Comparison of ENCODE assay signal across 13 mouse cellular contexts in the genomic region with DNA sequence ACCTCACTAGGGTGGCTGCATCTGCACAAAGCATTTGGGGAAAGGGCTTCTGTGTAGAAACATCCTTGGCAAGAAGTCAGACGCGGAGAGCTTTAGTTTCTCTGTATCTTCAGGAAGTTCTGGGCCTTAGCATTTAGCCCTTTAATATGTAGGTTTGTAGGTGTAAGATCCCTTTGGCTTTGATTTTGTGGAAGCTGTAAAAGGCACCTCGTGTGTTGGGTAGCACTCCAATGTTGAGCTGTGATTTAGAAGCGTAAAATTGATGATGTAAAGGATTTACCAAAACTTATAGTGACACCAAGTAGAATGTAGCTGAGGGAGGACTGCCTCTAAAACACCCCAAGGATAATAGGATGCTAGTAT. TPM values are rescaled to one million over a fixed set of nuclear protein-coding genes. Genes with fewer than 3 reads are reported as not detected.
DNase-seq lines count a peak whose midpoint lies in the region; ATAC-seq and TF ChIP-seq lines count a peak whose summit lies in the region.
"Not testable (repeated sequence)": the region's sequence is repeated elsewhere in the genome, so short reads cannot be mapped to it uniquely, and the experiment has no call there.
"Had no signal": no experiment of that assay in that cellular context is flagged by ENCODE, and none has a peak within 500 bp of the region (broad histone marks: within the 10 kb centered on the region; RNA-seq: fewer than 3 reads in every experiment).

No protein-coding gene starts in this region.

- in situ Hi-C loops in ES-E14 (cut with MboI; ENCODE audit: low sequenced_read_pairs in 2 of 2, unreplicated experiment in 2 of 2) = not testable (repeated sequence)

- not testable (repeated sequence) for H3K27ac ChIP-seq in ES-E14 (ENCODE audit: insufficient read depth, low read depth, low read length, poor library complexity, severe bottlenecking); limb, embryonic 12.5 days; testis, adult 2 months (ENCODE audit: control insufficient read depth, insufficient read depth, low read depth, low read length)
- H3K27ac ChIP-seq in forebrain, embryonic 10.5 days = peak overlapping the region; percentile 80
- 0 out of 2 replicates have a peak overlapping the region, but pooled peaks have one; percentile 33 for H3K27ac ChIP-seq in heart, embryonic 12.5 days (ENCODE audit: poor library complexity, severe bottlenecking)
- H3K27ac ChIP-seq in lung, embryonic 15.5 days = peak overlapping the region; percentile 61; the same call in 1 of the 2 replicates

- 14% methylated on average over 3 of the region's 4 CpGs for WGBS in forebrain, embryonic 10.5 days
- 26% methylated on average over 4 of the region's 4 CpGs for WGBS in heart, embryonic 12.5 days
- WGBS in limb, embryonic 12.5 days = 11% methylated on average over 4 of the region's 4 CpGs
- WGBS in lung, embryonic 15.5 days = 6% methylated on average over 4 of the region's 4 CpGs

- H3K9ac ChIP-seq in ES-E14 (ENCODE audit: insufficient read depth, low read depth, low read length, poor library complexity, severe bottlenecking) = peak overlapping the region; percentile 67; the same call in 1 of the 2 replicates
- H3K9ac ChIP-seq in heart, embryonic 12.5 days = peak overlapping the region; percentile 60
- H3K9ac ChIP-seq in limb, embryonic 12.5 days (replicated peaks) = peak overlapping the region; percentile 44; the same call in 1 of the 2 replicates
- peak overlapping the region; percentile 41 for H3K9ac ChIP-seq in lung, embryonic 15.5 days

- TF ChIP-seq POLR2A in testis, adult 2 months (IDR thresholded peaks at IDR 0.05; ENCODE audit: control insufficient read depth, low read depth, low read length) = not testable (repeated sequence)

- DNase-seq in ES-E14 (ENCODE audit: low read depth, low spot score); forebrain, embryonic 10.5 days (ENCODE audit: extremely low spot score, low spot score): not testable (repeated sequence)

- not testable (repeated sequence) for H3K36me3 ChIP-seq in ES-E14 (ENCODE audit: control insufficient read depth, insufficient read depth, low read length, poor library complexity, severe bottlenecking); forebrain, embryonic 10.5 days (replicated peaks); heart, embryonic 12.5 days; limb, embryonic 12.5 days; lung, embryonic 15.5 days; testis, adult 2 months (ENCODE audit: control insufficient read depth, insufficient read depth, low read length)

- peak overlapping the region; percentile 43 to 72 for H3K4me3 ChIP-seq in ES-E14 (ENCODE audit: insufficient read depth in 1 of 2, low read depth in 1 of 2, low read length in 2 of 2, poor library complexity in 1 of 2, severe bottlenecking in 1 of 2)
- peak overlapping the region; percentile 51 for H3K4me3 ChIP-seq in forebrain, embryonic 10.5 days
- peak overlapping the region; percentile 54 for H3K4me3 ChIP-seq in heart, embryonic 12.5 days
- H3K4me3 ChIP-seq in limb, embryonic 12.5 days (replicated peaks) = peak overlapping the region; percentile 47
- peak overlapping the region; percentile 47 for H3K4me3 ChIP-seq in lung, embryonic 15.5 days
- H3K4me3 ChIP-seq in testis, adult 2 months (ENCODE audit: control insufficient read depth, low read depth, low read length) = peak overlapping the region; percentile 66

- ATAC-seq in heart, embryonic 12.5 days (ENCODE audit: insufficient number of reproducible peaks, low FRiP score) = peak; percentile 49
- peak; percentile 22 for ATAC-seq in inflammation-experienced regulatory T-cells, adult 6 months
- ATAC-seq in limb, embryonic 12.5 days (ENCODE audit: insufficient number of reproducible peaks, insufficient read depth, low FRiP score, low TSS enrichment, low read depth); lung, embryonic 15.5 days (ENCODE audit: borderline replicate concordance, extremely low read depth, low FRiP score, low TSS enrichment): not testable (repeated sequence)
- ATAC-seq in monocyte, adult 5-6 weeks (replicated peaks; ENCODE audit: insufficient number of reproducible peaks, low FRiP score, low TSS enrichment, poor library complexity, severe bottlenecking) = 0 out of 2 replicates have a peak, but pooled peaks have one; percentile 13

- TF ChIP-seq CTCF in testis, adult 2 months (IDR thresholded peaks at IDR 0.05; ENCODE audit: control insufficient read depth, insufficient read depth, insufficient replicate concordance, low read depth, low read length) = not testable (repeated sequence)

- not testable (repeated sequence) for H3K9me3 ChIP-seq in ES-E14 (ENCODE audit: control insufficient read depth, insufficient read depth, low read depth, low read length); forebrain, embryonic 10.5 days; heart, embryonic 12.5 days (replicated peaks); limb, embryonic 12.5 days; lung, embryonic 15.5 days

- not testable (repeated sequence) for H3K4me1 ChIP-seq in ES-E14 (ENCODE audit: control insufficient read depth in 2 of 2, insufficient read depth in 2 of 2, low read length in 2 of 2, poor library complexity in 1 of 2); forebrain, embryonic 10.5 days; heart, embryonic 12.5 days (replicated peaks); limb, embryonic 12.5 days (replicated peaks); lung, embryonic 15.5 days; testis, adult 2 months (ENCODE audit: control insufficient read depth, insufficient read depth, low read length)

- H3K27me3 ChIP-seq in forebrain, embryonic 10.5 days (ENCODE audit: poor library complexity, severe bottlenecking); heart, embryonic 12.5 days (replicated peaks); limb, embryonic 12.5 days; lung, embryonic 15.5 days; testis, adult 2 months (ENCODE audit: control insufficient read depth, insufficient read depth, low read length): not testable (repeated sequence)

- peak overlapping the region; percentile 63 for H3K4me2 ChIP-seq in heart, embryonic 12.5 days
- peak overlapping the region; percentile 52 for H3K4me2 ChIP-seq in limb, embryonic 12.5 days
- H3K4me2 ChIP-seq in lung, embryonic 15.5 days = peak overlapping the region; percentile 47

RNA-seq across cellular contexts. Expression of gene Zfp937, which starts 0.5 kb away (rescaled TPM):
- 6.8 and 7.9 TPM in 2 replicates for total RNA-seq in ES-E14 (2012; rRNA removed)
- 10.2 and 10.7 TPM in 2 replicates for polyA plus RNA-seq in forebrain, embryonic 10.5 days (2016; fragmentation: Nextera tagmentation; extraction: Ambion mirVana)
- 4.0 and 4.5 TPM in 2 replicates for polyA plus RNA-seq in heart, embryonic 12.5 days (2016; fragmentation: Nextera tagmentation; extraction: Ambion mirVana)
- 10 to 100 TPM; 10.9 to 18.2 (median 17.3) TPM for polyA plus RNA-seq in inflammation-experienced regulatory T-cells, adult 6 months (2017; shearing (Covaris generic))
- 11.2 and 11.5 TPM in 2 replicates for polyA plus RNA-seq in limb, embryonic 12.5 days (2016; fragmentation: Nextera tagmentation; extraction: Ambion mirVana)
- polyA plus RNA-seq in lung, embryonic 15.5 days (2015; fragmentation: Nextera tagmentation; extraction: Ambion mirVana) = 10.2 and 10.5 TPM in 2 replicates
- 8.0 to 15.1 TPM (median 8.4 TPM) in 3 replicates for total RNA-seq in monocyte, adult 5-6 weeks (2017)
- polyA plus RNA-seq in testis, adult 2 months (2012; rRNA removed) = 0.19 and 0.25 TPM in 2 replicates

RNA-seq across cellular contexts. Expression of gene Gm14139, which starts 36.8 kb away (rescaled TPM):
- 36.4 and 39.1 TPM in 2 replicates for total RNA-seq in ES-E14 (2012; rRNA removed)
- not detected in 2 replicates for polyA plus RNA-seq in forebrain, embryonic 10.5 days (2016; fragmentation: Nextera tagmentation; extraction: Ambion mirVana)
- not detected in 2 replicates for polyA plus RNA-seq in heart, embryonic 12.5 days (2016; fragmentation: Nextera tagmentation; extraction: Ambion mirVana)
- polyA plus RNA-seq in inflammation-experienced regulatory T-cells, adult 6 months (2017; shearing (Covaris generic)) = 1 to 10 TPM in 2 of 3 experiments, under 1 TPM in 1; 0.59 to 1.5 (median 1.2) TPM
- polyA plus RNA-seq in limb, embryonic 12.5 days (2016; fragmentation: Nextera tagmentation; extraction: Ambion mirVana) = not detected in 2 replicates
- polyA plus RNA-seq in lung, embryonic 15.5 days (2015; fragmentation: Nextera tagmentation; extraction: Ambion mirVana) = not detected in 2 replicates
- 0.87 TPM in 1 of 3 replicates, not detected in the others for total RNA-seq in monocyte, adult 5-6 weeks (2017)
- 0.11 and 0.14 TPM in 2 replicates for polyA plus RNA-seq in testis, adult 2 months (2012; rRNA removed)
- total RNA-seq: gastrocnemius, postnatal 14 days; hematopoietic stem cell, adult 5-6 weeks; layer of hippocampus, adult 18-20 months; left cerebral cortex, postnatal 25 days had no signal

RNA-seq across cellular contexts. Expression of gene Gm21994, which starts 37.0 kb away (rescaled TPM):
- total RNA-seq in ES-E14 (2012; rRNA removed) = 11.2 and 14.4 TPM in 2 replicates
- 4.2 and 5.0 TPM in 2 replicates for polyA plus RNA-seq in forebrain, embryonic 10.5 days (2016; fragmentation: Nextera tagmentation; extraction: Ambion mirVana)
- polyA plus RNA-seq in heart, embryonic 12.5 days (2016; fragmentation: Nextera tagmentation; extraction: Ambion mirVana) = 3.2 and 4.3 TPM in 2 replicates
- polyA plus RNA-seq in inflammation-experienced regulatory T-cells, adult 6 months (2017; shearing (Covaris generic)) = 10 to 100 TPM in 2 of 3 experiments, 1 to 10 TPM in 1; 9.2 to 25.1 (median 16.7) TPM
- 6.7 and 7.5 TPM in 2 replicates for polyA plus RNA-seq in limb, embryonic 12.5 days (2016; fragmentation: Nextera tagmentation; extraction: Ambion mirVana)
- 5.4 and 5.9 TPM in 2 replicates for polyA plus RNA-seq in lung, embryonic 15.5 days (2015; fragmentation: Nextera tagmentation; extraction: Ambion mirVana)
- total RNA-seq in monocyte, adult 5-6 weeks (2017) = 37.0 to 57.8 TPM (median 40.0 TPM) in 3 replicates
- polyA plus RNA-seq in testis, adult 2 months (2012; rRNA removed) = 0.14 TPM in 1 of 2 replicates, not detected in the other

RNA-seq across cellular contexts. Expression of gene Gm10770, which starts 38.9 kb away (rescaled TPM):
- not detected in 2 replicates for total RNA-seq in ES-E14 (2012; rRNA removed)
- polyA plus RNA-seq in forebrain, embryonic 10.5 days (2016; fragmentation: Nextera tagmentation; extraction: Ambion mirVana) = not detected in 2 replicates
- not detected in 2 replicates for polyA plus RNA-seq in heart, embryonic 12.5 days (2016; fragmentation: Nextera tagmentation; extraction: Ambion mirVana)
- polyA plus RNA-seq in inflammation-experienced regulatory T-cells, adult 6 months (2017; shearing (Covaris generic)) = not detected
- polyA plus RNA-seq in limb, embryonic 12.5 days (2016; fragmentation: Nextera tagmentation; extraction: Ambion mirVana) = not detected in 2 replicates
- not detected in 2 replicates for polyA plus RNA-seq in lung, embryonic 15.5 days (2015; fragmentation: Nextera tagmentation; extraction: Ambion mirVana)
- not detected in 3 replicates for total RNA-seq in monocyte, adult 5-6 weeks (2017)
- polyA plus RNA-seq in testis, adult 2 months (2012; rRNA removed) = not detected in 2 replicates
- total RNA-seq: adrenal gland, postnatal 4 days; gastrocnemius, postnatal 14 days; hematopoietic stem cell, adult 5-6 weeks; layer of hippocampus, adult 18-20 months; left cerebral cortex, postnatal 25 days had no signal

RNA-seq across cellular contexts. Expression of gene Gm14124, which starts 39.0 kb away (rescaled TPM):
- total RNA-seq in ES-E14 (2012; rRNA removed) = 33.2 and 34.1 TPM in 2 replicates
- polyA plus RNA-seq in forebrain, embryonic 10.5 days (2016; fragmentation: Nextera tagmentation; extraction: Ambion mirVana) = 0.05 TPM in 2 replicates
- polyA plus RNA-seq in heart, embryonic 12.5 days (2016; fragmentation: Nextera tagmentation; extraction: Ambion mirVana) = 0.06 TPM in 1 of 2 replicates, not detected in the other
- under 1 TPM in 1 of 3 experiments, not detected in 2; 0.13 TPM for polyA plus RNA-seq in inflammation-experienced regulatory T-cells, adult 6 months (2017; shearing (Covaris generic))
- 0.09 TPM in 1 of 2 replicates, not detected in the other for polyA plus RNA-seq in limb, embryonic 12.5 days (2016; fragmentation: Nextera tagmentation; extraction: Ambion mirVana)
- 0.06 TPM in 1 of 2 replicates, not detected in the other for polyA plus RNA-seq in lung, embryonic 15.5 days (2015; fragmentation: Nextera tagmentation; extraction: Ambion mirVana)
- total RNA-seq in monocyte, adult 5-6 weeks (2017) = 0.43 to 1.2 TPM (median 0.48 TPM) in 3 replicates
- polyA plus RNA-seq in testis, adult 2 months (2012; rRNA removed) = 0.04 and 0.07 TPM in 2 replicates
- total RNA-seq: hematopoietic stem cell, adult 5-6 weeks had no signal
